Mouse (Mus musculus): Measurements from ENCODE around the gene Tead1.

Tead1 gene

GRCm38 (mm10) chr7:112731584-112731983 lies 52.5 kb downstream of the Tead1 start:
- no peak for DNase-seq

GRCm38 (mm10) chr7:112739174-112739573 lies 60.1 kb downstream of the Tead1 start:
- no peak for DNase-seq

- DNase-seq, result no peak
Observed at GRCm38 (mm10) chr7:112741790-112742189, 62.7 kb downstream of the Tead1 start.

GRCm38 (mm10) chr7:112743063-112743462 lies 63.9 kb downstream of the Tead1 start:
- DNase-seq, result no peak

- DNase-seq, result peak; percentile 19
Observed at GRCm38 (mm10) chr7:112743621-112744395, 64.7 kb downstream of the Tead1 start.

GRCm38 (mm10) chr7:112747187-112747586 lies 68.1 kb downstream of the Tead1 start:
- DNase-seq, result no peak

- no peak for DNase-seq
Observed at GRCm38 (mm10) chr7:112747836-112748235, 68.7 kb downstream of the Tead1 start.

- DNase-seq, result no peak
Observed at GRCm38 (mm10) chr7:112748327-112748726, 69.2 kb downstream of the Tead1 start.

GRCm38 (mm10) chr7:112750101-112750500 lies 71.0 kb downstream of the Tead1 start:
- DNase-seq, result no peak

GRCm38 (mm10) chr7:112752311-112752710 lies 73.2 kb downstream of the Tead1 start:
- DNase-seq, result no peak

GRCm38 (mm10) chr7:112753314-112753713 lies 74.2 kb downstream of the Tead1 start:
- no peak for DNase-seq

GRCm38 (mm10) chr7:112759359-112759975 lies 80.3 kb downstream of the Tead1 start:
- DNase-seq, result no peak

GRCm38 (mm10) chr7:112760293-112760692 lies 81.2 kb downstream of the Tead1 start:
- DNase-seq, result no peak

- peak; percentile 63 for DNase-seq
Observed at GRCm38 (mm10) chr7:112760782-112761181, 81.7 kb downstream of the Tead1 start.

- DNase-seq, result no peak
Observed at GRCm38 (mm10) chr7:112762870-112763269, 83.8 kb downstream of the Tead1 start.

GRCm38 (mm10) chr7:112763513-112763912 lies 84.4 kb downstream of the Tead1 start:
- peak; percentile 34 for DNase-seq

GRCm38 (mm10) chr7:112764921-112765320 lies 85.8 kb downstream of the Tead1 start:
- DNase-seq, result no peak

GRCm38 (mm10) chr7:112769866-112770265 lies 90.7 kb downstream of the Tead1 start:
- DNase-seq, result no peak

GRCm38 (mm10) chr7:112771461-112771860 lies 92.3 kb downstream of the Tead1 start:
- DNase-seq, result no peak

GRCm38 (mm10) chr7:112772777-112773176 lies 93.7 kb downstream of the Tead1 start:
- DNase-seq, result no peak

GRCm38 (mm10) chr7:112773601-112774000 lies 94.5 kb downstream of the Tead1 start:
- DNase-seq, result peak; percentile 29

GRCm38 (mm10) chr7:112775816-112776215 lies 96.7 kb downstream of the Tead1 start:
- no peak for DNase-seq

- no peak for DNase-seq
Observed at GRCm38 (mm10) chr7:112776670-112777069, 97.6 kb downstream of the Tead1 start.

GRCm38 (mm10) chr7:112779636-112780035 lies 100.5 kb downstream of the Tead1 start:
- no peak for DNase-seq

GRCm38 (mm10) chr7:112780910-112781309 lies 101.8 kb downstream of the Tead1 start:
- no peak for DNase-seq

Data from lung, postnatal 14 days (tissue).